Mouse (Mus musculus) layer of hippocampus, postnatal 25 days (tissue): ENCODE results near the gene Ttll8. TPM values are rescaled to one million over a fixed set of nuclear protein-coding genes. Genes with fewer than 3 reads are reported as not detected.

ENCODE experiments used
- DNase-seq, 2 experiments: peaks; one replicate each; pipeline ENCODE4 v3.0.0; 2022; ENCODE audit warnings: mixed read lengths in 2 of 2, low spot score in 1 of 2; ENCODE audit errors: extremely low spot score in 1 of 2
- total RNA-seq, 2 experiments: library from RNA; stranded (reverse); gene quantifications; 2 replicates each; pipeline ENCODE4 v1.2.3; 2021

The Ttll8 gene
- total RNA-seq, 2 experiments from 2014 or later: 1.9 to 2.1 TPM

GRCm38 (mm10) chr15:88932667-88933066 is 21.6 kb downstream of the Ttll8 start:
- DNase-seq: no peak

GRCm38 (mm10) chr15:88921992-88922310 is 32.3 kb downstream of the Ttll8 start:
- DNase-seq: no peak

- peak; percentile 63 to 81 for DNase-seq
Observed at GRCm38 (mm10) chr15:88921131-88921991, 32.9 kb downstream of the Ttll8 start.

GRCm38 (mm10) chr15:88920065-88920464 is 34.2 kb downstream of the Ttll8 start:
- no peak for DNase-seq

GRCm38 (mm10) chr15:88919328-88919727 is 34.9 kb downstream of the Ttll8 start:
- DNase-seq: no peak

GRCm38 (mm10) chr15:88917126-88917525 is 37.1 kb downstream of the Ttll8 start:
- no peak for DNase-seq

GRCm38 (mm10) chr15:88916366-88916765 is 37.9 kb downstream of the Ttll8 start:
- DNase-seq: no peak

GRCm38 (mm10) chr15:88915046-88915445 is 39.2 kb downstream of the Ttll8 start:
- DNase-seq: no peak

GRCm38 (mm10) chr15:88906347-88906746 is 47.9 kb downstream of the Ttll8 start:
- no peak for DNase-seq

- DNase-seq: no peak
Observed at GRCm38 (mm10) chr15:88904056-88904811, 50.0 kb downstream of the Ttll8 start.

- no peak for DNase-seq
Observed at GRCm38 (mm10) chr15:88903086-88903485, 51.1 kb downstream of the Ttll8 start.

DNA sequence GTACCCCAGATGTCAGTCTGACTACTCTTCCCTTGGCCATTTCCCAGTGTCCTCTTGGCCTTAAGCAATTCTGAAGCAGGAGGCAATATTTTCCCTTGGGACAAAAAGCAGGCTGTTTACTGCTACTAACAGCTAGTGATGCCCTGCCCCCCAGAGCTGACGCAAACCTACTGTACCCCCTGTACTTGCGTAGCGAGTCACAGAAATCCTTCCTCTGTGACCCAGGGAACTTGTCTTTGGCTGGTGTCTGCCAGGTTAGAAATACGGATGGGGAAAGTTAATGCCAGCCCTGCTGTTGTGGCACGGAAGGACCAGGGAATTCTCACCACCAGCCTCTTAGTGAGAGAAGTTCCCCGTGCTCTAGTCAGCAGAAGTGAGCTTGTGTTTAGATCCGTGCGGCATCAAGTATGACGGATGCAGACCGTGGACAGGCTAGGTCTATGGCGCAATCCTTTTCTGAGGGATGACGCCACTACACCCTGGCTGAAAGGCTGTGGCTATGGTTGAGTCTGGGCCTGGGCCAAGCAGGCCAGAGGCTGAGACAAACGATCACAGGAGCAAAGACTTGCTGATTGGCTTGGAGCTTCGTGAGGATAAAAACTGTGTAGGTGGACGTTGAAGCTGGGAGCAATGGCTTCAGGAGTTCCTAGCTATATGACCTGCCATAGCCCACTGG is 51.9 kb downstream of the Ttll8 start:
- DNase-seq: no peak

- no peak for DNase-seq
Observed at GRCm38 (mm10) chr15:88896341-88896980, 57.8 kb downstream of the Ttll8 start.

- no peak for DNase-seq
Observed at GRCm38 (mm10) chr15:88895891-88896290, 58.3 kb downstream of the Ttll8 start.

- no peak for DNase-seq
Observed at GRCm38 (mm10) chr15:88895119-88895518, 59.1 kb downstream of the Ttll8 start.

DNA sequence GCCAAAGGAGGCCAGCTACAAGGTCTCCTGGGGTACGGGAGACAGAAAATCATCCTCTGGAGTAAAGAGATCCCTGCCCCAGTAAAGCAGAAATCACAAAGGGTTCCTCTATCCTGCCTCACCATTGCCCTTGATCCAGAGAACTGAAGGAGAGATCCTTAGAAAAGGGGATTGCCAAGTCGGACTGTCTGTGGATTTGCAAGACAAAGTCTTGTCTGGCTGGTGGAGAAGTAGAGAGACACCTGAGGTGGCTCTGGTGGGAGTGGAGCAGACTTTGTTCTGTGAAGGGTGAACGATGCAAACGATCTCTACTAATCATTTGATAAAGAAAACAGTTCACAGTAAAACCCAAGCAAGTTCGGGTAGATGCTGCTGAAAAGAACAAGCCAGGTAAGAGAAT is 61.3 kb downstream of the Ttll8 start:
- no peak for DNase-seq

GRCm38 (mm10) chr15:88892252-88892651 is 62.0 kb downstream of the Ttll8 start:
- DNase-seq: no peak

- no peak for DNase-seq
Observed at GRCm38 (mm10) chr15:88891676-88892040, 62.6 kb downstream of the Ttll8 start.

- peak; percentile 35 to 37 for DNase-seq
Observed at GRCm38 (mm10) chr15:88890751-88891675, 63.2 kb downstream of the Ttll8 start.

DNA sequence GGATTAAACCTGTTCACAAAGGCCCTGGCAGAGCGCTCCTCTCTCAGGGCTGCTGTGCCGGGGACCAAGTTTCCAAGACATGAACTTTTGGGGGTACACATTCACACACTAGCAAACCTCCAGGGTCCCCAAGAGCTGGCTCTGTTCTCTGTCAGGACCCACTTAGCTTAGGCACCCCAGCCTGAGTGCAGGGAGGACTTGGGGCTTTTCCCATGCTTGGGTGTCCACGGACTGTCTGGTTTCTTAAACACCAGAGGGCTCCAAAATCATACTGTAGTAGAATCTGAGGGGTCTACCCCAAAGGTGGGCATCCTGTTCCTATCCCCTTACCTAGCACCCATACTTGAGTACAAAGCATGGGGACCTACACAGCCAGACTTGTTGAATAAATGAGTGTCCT is 64.2 kb downstream of the Ttll8 start:
- DNase-seq: no peak
